Mouse (Mus musculus): ENCODE measurements around the gene Sema3e. TPM values are rescaled to one million over a fixed set of nuclear protein-coding genes. Genes with fewer than 3 reads are reported as not detected.

Sema3e gene
- total RNA-seq, 2 experiments from 2014 or later: not detected

GRCm38 (mm10) chr5:14062918-14063481 is 37.9 kb downstream of the Sema3e start:
- no peak for ATAC-seq (replicated peaks; ENCODE audit: poor library complexity)

- no peak for ATAC-seq (replicated peaks; ENCODE audit: poor library complexity)
Observed at GRCm38 (mm10) chr5:14073152-14073551, 48.1 kb downstream of the Sema3e start.

- ATAC-seq (replicated peaks; ENCODE audit: poor library complexity): no peak
Observed at GRCm38 (mm10) chr5:14088100-14088499, 63.0 kb downstream of the Sema3e start.

GRCm38 (mm10) chr5:14089875-14090608 is 65.0 kb downstream of the Sema3e start:
- ATAC-seq (replicated peaks; ENCODE audit: poor library complexity): no peak

- ATAC-seq (replicated peaks; ENCODE audit: poor library complexity): no peak
Observed at GRCm38 (mm10) chr5:14090609-14090969, 65.5 kb downstream of the Sema3e start.

GRCm38 (mm10) chr5:14092262-14092776 is 67.2 kb downstream of the Sema3e start:
- no peak for ATAC-seq (replicated peaks; ENCODE audit: poor library complexity)

- no peak for ATAC-seq (replicated peaks; ENCODE audit: poor library complexity)
Observed at GRCm38 (mm10) chr5:14096196-14096595, 71.1 kb downstream of the Sema3e start.

GRCm38 (mm10) chr5:14098677-14099076 is 73.6 kb downstream of the Sema3e start:
- ATAC-seq (replicated peaks; ENCODE audit: poor library complexity): no peak

GRCm38 (mm10) chr5:14107365-14107764 is 82.3 kb downstream of the Sema3e start:
- ATAC-seq (replicated peaks; ENCODE audit: poor library complexity): no peak

GRCm38 (mm10) chr5:14109001-14109400 is 83.9 kb downstream of the Sema3e start:
- ATAC-seq (replicated peaks; ENCODE audit: poor library complexity): no peak

GRCm38 (mm10) chr5:14111401-14111800 is 86.3 kb downstream of the Sema3e start:
- no peak for ATAC-seq (replicated peaks; ENCODE audit: poor library complexity)

GRCm38 (mm10) chr5:14121902-14122301 is 96.8 kb downstream of the Sema3e start:
- ATAC-seq (replicated peaks; ENCODE audit: poor library complexity): no peak

GRCm38 (mm10) chr5:14126591-14126990 is 101.5 kb downstream of the Sema3e start:
- ATAC-seq (replicated peaks; ENCODE audit: poor library complexity): no peak

- ATAC-seq (replicated peaks; ENCODE audit: poor library complexity): no peak
Observed at GRCm38 (mm10) chr5:14135929-14136328, 110.9 kb downstream of the Sema3e start.

GRCm38 (mm10) chr5:14138725-14139124 is 113.6 kb downstream of the Sema3e start:
- ATAC-seq (replicated peaks; ENCODE audit: poor library complexity): no peak

- no peak for ATAC-seq (replicated peaks; ENCODE audit: poor library complexity)
Observed at GRCm38 (mm10) chr5:14162579-14162978, 137.5 kb downstream of the Sema3e start.

GRCm38 (mm10) chr5:14163280-14163679 is 138.2 kb downstream of the Sema3e start:
- no peak for ATAC-seq (replicated peaks; ENCODE audit: poor library complexity)

- ATAC-seq (replicated peaks; ENCODE audit: poor library complexity): no peak
Observed at GRCm38 (mm10) chr5:14167776-14168175, 142.7 kb downstream of the Sema3e start.

- no peak for ATAC-seq (replicated peaks; ENCODE audit: poor library complexity)
Observed at GRCm38 (mm10) chr5:14173355-14174183, 148.5 kb downstream of the Sema3e start.

- ATAC-seq (replicated peaks; ENCODE audit: poor library complexity): no peak
Observed at GRCm38 (mm10) chr5:14180571-14180970, 155.5 kb downstream of the Sema3e start.

GRCm38 (mm10) chr5:14182156-14182555 is 157.1 kb downstream of the Sema3e start:
- ATAC-seq (replicated peaks; ENCODE audit: poor library complexity): no peak

Data from megakaryocyte progenitor cell, adult 5-6 weeks (primary cell).